Comparison of ENCODE assay signal across 10 mouse cellular contexts in the genomic region with DNA sequence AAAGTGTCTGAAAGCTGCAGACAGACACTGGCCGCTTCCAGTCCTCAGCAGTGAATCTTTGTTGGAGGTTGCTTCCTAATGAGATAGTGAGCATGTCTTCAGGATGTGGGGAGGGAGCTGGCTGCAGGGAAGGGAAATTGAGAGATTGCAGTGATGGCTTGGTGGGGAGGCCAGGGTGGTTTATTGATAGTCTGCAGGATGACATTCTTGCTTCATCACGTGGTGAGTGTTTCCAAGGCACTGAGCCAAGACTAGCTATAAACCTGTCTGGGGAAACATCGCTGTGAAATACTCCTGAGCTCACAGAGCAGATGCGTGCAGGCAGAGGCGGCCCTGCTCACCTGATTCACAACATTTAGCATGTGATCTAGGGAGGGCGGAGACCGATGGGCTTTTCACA. TPM values are rescaled to one million over a fixed set of nuclear protein-coding genes. Genes with fewer than 3 reads are reported as not detected.
DNase-seq lines count a peak whose midpoint lies in the region; ATAC-seq and TF ChIP-seq lines count a peak whose summit lies in the region.
"Had no signal": no experiment of that assay in that cellular context is flagged by ENCODE, and none has a peak within 500 bp of the region (broad histone marks: within the 10 kb centered on the region; RNA-seq: fewer than 3 reads in every experiment).

No protein-coding gene starts in this region.

- H3K79me2 ChIP-seq in liver, adult 2 months (ENCODE audit: control insufficient read depth, insufficient read depth, low read length): no peaks in the 10 kb centered on the region

- TF ChIP-seq EP300 in liver, postnatal 0 days (IDR thresholded peaks at IDR 0.05; ENCODE audit: low read depth): no peak

- no peak for TF ChIP-seq CTCF in liver, adult 2 months (IDR thresholded peaks at IDR 0.05; ENCODE audit: low read depth, low read length)
- TF ChIP-seq CTCF in hindbrain, postnatal 0 days (IDR thresholded peaks at IDR 0.05; ENCODE audit: low read depth): no peak
- TF ChIP-seq CTCF in liver, postnatal 0 days (IDR thresholded peaks at IDR 0.05; ENCODE audit: low read depth): no peak

- peak; percentile 26 to 28 for DNase-seq in cerebellum, postnatal 14 days
- DNase-seq in cerebellum, adult 11 months: no peak
- DNase-seq in liver, adult 2 months (ENCODE audit: extremely low read depth, low read depth, low spot score): peak; percentile 12
- peak; percentile 46 for DNase-seq in hindbrain, postnatal 0 days (ENCODE audit: low spot score)
- DNase-seq in liver, postnatal 0 days: peak; percentile 13
- no peak for DNase-seq in gastrocnemius, postnatal 14 days
- DNase-seq: liver, embryonic 13.5 days had no signal

- no peak overlapping the region for H3K4me3 ChIP-seq in liver, adult 2 months (ENCODE audit: insufficient read depth, low read depth, low read length)
- H3K4me3 ChIP-seq in liver, embryonic 12.5 days: no peak overlapping the region
- H3K4me3 ChIP-seq in hindbrain, postnatal 0 days (ENCODE audit: low read length): no peak overlapping the region
- no peak overlapping the region for H3K4me3 ChIP-seq in liver, postnatal 0 days (ENCODE audit: low read depth, low read length)
- H3K4me3 ChIP-seq: liver, embryonic 13.5 days had no signal

- H3K27me3 ChIP-seq in liver, adult 2 months (ENCODE audit: control insufficient read depth, insufficient read depth, low read length): no peaks in the 10 kb centered on the region
- H3K27me3 ChIP-seq in liver, embryonic 12.5 days (replicated peaks): no peaks in the 10 kb centered on the region
- H3K27me3 ChIP-seq in hindbrain, postnatal 0 days (ENCODE audit: insufficient read depth, low read length): no peaks in the 10 kb centered on the region
- H3K27me3 ChIP-seq in liver, postnatal 0 days (ENCODE audit: insufficient read depth, low read length): no peaks in the 10 kb centered on the region
- H3K27me3 ChIP-seq: liver, embryonic 13.5 days had no signal

- no peak overlapping the region for H3K9ac ChIP-seq in liver, adult 2 months (ENCODE audit: low read depth, low read length)
- no peak overlapping the region for H3K9ac ChIP-seq in liver, embryonic 12.5 days
- H3K9ac ChIP-seq in hindbrain, postnatal 0 days (replicated peaks; ENCODE audit: low read length): no peak overlapping the region
- no peak overlapping the region for H3K9ac ChIP-seq in liver, postnatal 0 days (replicated peaks)
- H3K9ac ChIP-seq: liver, embryonic 13.5 days had no signal

- no peaks in the 10 kb centered on the region for H3K9me3 ChIP-seq in liver, embryonic 12.5 days (replicated peaks)
- H3K9me3 ChIP-seq in hindbrain, postnatal 0 days (ENCODE audit: low read length): no peaks in the 10 kb centered on the region
- H3K9me3 ChIP-seq in liver, postnatal 0 days (ENCODE audit: low read length): no peaks in the 10 kb centered on the region
- H3K9me3 ChIP-seq: liver, embryonic 13.5 days had no signal

- no peaks in the 10 kb centered on the region for H3K36me3 ChIP-seq in liver, adult 2 months (ENCODE audit: control insufficient read depth, insufficient read depth, low read length)
- H3K36me3 ChIP-seq in liver, embryonic 12.5 days: no peaks in the 10 kb centered on the region
- H3K36me3 ChIP-seq in hindbrain, postnatal 0 days (ENCODE audit: insufficient read depth, low read length): no peaks in the 10 kb centered on the region
- H3K36me3 ChIP-seq in liver, postnatal 0 days (replicated peaks; ENCODE audit: insufficient read depth, low read length): no peaks in the 10 kb centered on the region
- H3K36me3 ChIP-seq: liver, embryonic 13.5 days had no signal

- TF ChIP-seq POLR2A in liver, adult 2 months (IDR thresholded peaks at IDR 0.05; ENCODE audit: extremely low read depth, insufficient read depth, low read length): no peak

- H3K4me1 ChIP-seq in liver, adult 2 months (ENCODE audit: control insufficient read depth, insufficient read depth, low read length): no peaks in the 10 kb centered on the region; the same call in 1 of the 2 replicates
- no peaks in the 10 kb centered on the region for H3K4me1 ChIP-seq in liver, embryonic 12.5 days
- H3K4me1 ChIP-seq in hindbrain, postnatal 0 days (ENCODE audit: insufficient read depth, low read length): no peaks in the 10 kb centered on the region
- no peaks in the 10 kb centered on the region for H3K4me1 ChIP-seq in liver, postnatal 0 days (ENCODE audit: insufficient read depth)
- H3K4me1 ChIP-seq: liver, embryonic 13.5 days had no signal

- WGBS in liver, adult 2 months: 55% methylated on average over 7 of the region's 7 CpGs
- 53% methylated on average over 7 of the region's 7 CpGs for WGBS in liver, embryonic 12.5 days (ENCODE audit: insufficient replicate concordance)
- 63% methylated on average over 7 of the region's 7 CpGs for WGBS in hindbrain, postnatal 0 days
- WGBS in liver, postnatal 0 days (ENCODE audit: insufficient replicate concordance): 61% methylated on average over 7 of the region's 7 CpGs

- intact Hi-C loops in gastrocnemius, postnatal 14 days (cut with DNase I; ENCODE audit: low total_unique reads): no loop called here

- peak overlapping the region; percentile 31; the same call in 1 of the 2 replicates for H3K27ac ChIP-seq in liver, adult 2 months (replicated peaks; ENCODE audit: insufficient read depth, low read depth, low read length)
- H3K27ac ChIP-seq in liver, embryonic 12.5 days: no peak overlapping the region
- no peak overlapping the region for H3K27ac ChIP-seq in hindbrain, postnatal 0 days
- no peak overlapping the region for H3K27ac ChIP-seq in liver, postnatal 0 days (ENCODE audit: low read depth)
- H3K27ac ChIP-seq: liver, embryonic 13.5 days had no signal

- no peak overlapping the region for H3K4me2 ChIP-seq in liver, embryonic 12.5 days
- no peak overlapping the region for H3K4me2 ChIP-seq in hindbrain, postnatal 0 days (ENCODE audit: low read depth, low read length)
- H3K4me2 ChIP-seq in liver, postnatal 0 days (ENCODE audit: low read depth, low read length): no peak overlapping the region
- H3K4me2 ChIP-seq: liver, embryonic 13.5 days had no signal

- ATAC-seq in liver, embryonic 12.5 days: no peak
- ATAC-seq in hindbrain, postnatal 0 days: peak; percentile 76
- peak; percentile 31 for ATAC-seq in liver, postnatal 0 days
- ATAC-seq in megakaryocyte, adult 5-6 weeks (ENCODE audit: poor library complexity, severe bottlenecking): no peak
- ATAC-seq: midbrain, embryonic 16.5 days had no signal

RNA-seq across cellular contexts. Expression of gene Ntf3, which starts 36.2 kb away (rescaled TPM):
- 1.1 and 1.3 TPM in 2 replicates for total RNA-seq in liver, adult 2 months (2014; rRNA removed)
- 0.33 and 0.57 TPM in 2 replicates for polyA plus RNA-seq in liver, adult 2 months (2012; rRNA removed)
- 2.2 and 2.4 TPM in 2 replicates for polyA plus RNA-seq in liver, embryonic 12.5 days (2016; fragmentation: Nextera tagmentation; extraction: Ambion mirVana)
- total RNA-seq in hindbrain, postnatal 0 days (2014; rRNA removed): 6.7 and 8.9 TPM in 2 replicates
- 7.9 and 9.1 TPM in 2 replicates for polyA plus RNA-seq in hindbrain, postnatal 0 days (2015; fragmentation: Nextera tagmentation; extraction: Ambion mirVana)
- polyA plus RNA-seq in liver, postnatal 0 days (2015; fragmentation: Nextera tagmentation; extraction: Ambion mirVana): 0.33 and 0.49 TPM in 2 replicates
- total RNA-seq in gastrocnemius, postnatal 14 days (2021): 1 to 10 TPM; 2.3 TPM
- total RNA-seq in megakaryocyte, adult 5-6 weeks (2015): not detected in 2 replicates
- total RNA-seq in megakaryocyte, adult 5-6 weeks (2017): not detected in 2 replicates

Comparison
In these comparisons a context has a peak if more than half of its experiments do, and no peak if none do; other contexts are left out.
1. DNase-seq: peak in cerebellum, postnatal 14 days (2 of 2), liver, adult 2 months (single experiment), hindbrain, postnatal 0 days (single experiment) and liver, postnatal 0 days (single experiment); none in cerebellum, adult 11 months (single experiment) and gastrocnemius, postnatal 14 days (single experiment).
2. ATAC-seq: peak in hindbrain, postnatal 0 days (single experiment) and liver, postnatal 0 days (single experiment); none in liver, embryonic 12.5 days (single experiment) and megakaryocyte, adult 5-6 weeks (single experiment).